Mouse (Mus musculus) midbrain, embryonic 11.5 days (tissue): ENCODE measurements around the gene Aif1. TPM values are rescaled to one million over a fixed set of nuclear protein-coding genes. Genes with fewer than 3 reads are reported as not detected.

Experiments used
- ATAC-seq: fragments of 200-750 bp; cut with Nextera tagmentation; 2 replicates; pipeline ENCODE4 v1.8.0; 2017; ENCODE audit warnings: moderate TSS enrichment, moderate library complexity; ENCODE audit not compliant: low FRiP score
- DNase-seq: peaks from one replicate; pipeline ENCODE4 v3.0.0; 2015; ENCODE audit warnings: low spot score; ENCODE audit errors: missing footprints
- H3K27ac ChIP-seq: fragments of 300-500 bp; sonication (generic); 2 replicates; pipeline ENCODE4 v1.5.1; 2014; ENCODE audit warnings: low read depth, low read length
- H3K27me3 ChIP-seq: fragments of 300-500 bp; sonication (generic); 2 replicates; pipeline ENCODE4 v1.6.1; 2014; ENCODE audit warnings: mild to moderate bottlenecking, low read length, moderate library complexity, mixed read lengths; ENCODE audit not compliant: control insufficient read depth, insufficient read depth
- H3K36me3 ChIP-seq: fragments of 300-500 bp; sonication (generic); 2 replicates; pipeline ENCODE4 v1.6.1; 2014; ENCODE audit warnings: mild to moderate bottlenecking, low read length, moderate library complexity, mixed read lengths; ENCODE audit not compliant: control insufficient read depth, insufficient read depth
- H3K4me1 ChIP-seq: fragments of 300-500 bp; sonication (generic); 2 replicates; pipeline ENCODE4 v1.6.1; 2014; ENCODE audit warnings: low read length; ENCODE audit not compliant: control insufficient read depth, insufficient read depth
- H3K4me2 ChIP-seq: fragments of 300-500 bp; sonication (generic); 2 replicates; pipeline ENCODE4 v1.6.1; 2014; ENCODE audit warnings: mild to moderate bottlenecking, moderate library complexity
- H3K4me3 ChIP-seq: fragments of 300-500 bp; sonication (generic); 2 replicates; pipeline ENCODE4 v1.5.1; 2014; ENCODE audit warnings: low read depth, low read length
- H3K9ac ChIP-seq: fragments of 300-500 bp; sonication (generic); 2 replicates; pipeline ENCODE4 v1.6.1; 2014; ENCODE audit warnings: low read length
- H3K9me3 ChIP-seq: fragments of 300-500 bp; sonication (generic); 2 replicates; pipeline ENCODE4 v1.6.1; 2016; ENCODE audit warnings: low read length; ENCODE audit not compliant: control insufficient read depth
- WGBS: fragments of 180-500 bp; shearing (Covaris S2); extraction: QIAGEN DNeasy Blood & Tissue Kit; methylation state at CpG from one replicate; pipeline ENCODE4 v1.1.7; 2014; 5-methylcytosine and 5-hydroxymethylcytosine counted together
- polyA plus RNA-seq: library from polyadenylated mRNA; unstranded; fragments of >200 nt; fragmentation: Nextera tagmentation; extraction: Ambion mirVana; gene quantifications from 2 replicates; pipeline ENCODE4 v1.2.1, GENCODE M21; 2014

Gene Aif1
- polyA plus RNA-seq, 1 experiment from 2014 or later: 8.4 TPM

DNA sequence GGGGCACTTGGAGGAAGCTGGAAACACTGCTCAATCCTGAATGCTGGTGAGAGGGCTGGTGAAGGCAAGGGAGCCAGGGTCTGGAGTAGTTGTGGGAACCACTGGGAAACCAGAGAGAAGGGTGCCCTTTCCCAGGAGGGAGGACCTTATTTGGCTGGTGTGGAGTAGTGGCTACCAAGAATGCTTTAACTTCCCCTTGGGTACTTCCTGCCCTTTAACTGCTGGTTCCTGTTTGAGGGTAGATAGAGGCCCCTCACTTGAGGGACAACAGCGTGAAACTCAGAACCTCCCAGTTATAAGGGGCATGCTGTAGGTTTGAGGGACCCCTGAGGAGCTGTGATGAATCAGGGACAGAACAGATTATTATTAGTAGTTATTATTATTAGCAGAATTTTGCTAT lies 13.3 kb upstream of the Aif1 start:
- Histone ChIP-seq H3K27ac (no peak overlapping the region), H3K4me2 (no peak overlapping the region), H3K27me3 (peaks cover 1% of the 10 kb centered on the region; the same call in 1 of the 2 replicates), H3K36me3 (no peaks in the 10 kb centered on the region), H3K9me3 (no peaks in the 10 kb centered on the region), H3K9ac (no peak overlapping the region), H3K4me3 (no peak overlapping the region), H3K4me1 (peaks cover 6% of the 10 kb centered on the region; the same call in 1 of the 2 replicates)
- WGBS: 82% methylated on average over 1 of the region's 1 CpGs
- DNase-seq (no peak), ATAC-seq (no peak)

DNA sequence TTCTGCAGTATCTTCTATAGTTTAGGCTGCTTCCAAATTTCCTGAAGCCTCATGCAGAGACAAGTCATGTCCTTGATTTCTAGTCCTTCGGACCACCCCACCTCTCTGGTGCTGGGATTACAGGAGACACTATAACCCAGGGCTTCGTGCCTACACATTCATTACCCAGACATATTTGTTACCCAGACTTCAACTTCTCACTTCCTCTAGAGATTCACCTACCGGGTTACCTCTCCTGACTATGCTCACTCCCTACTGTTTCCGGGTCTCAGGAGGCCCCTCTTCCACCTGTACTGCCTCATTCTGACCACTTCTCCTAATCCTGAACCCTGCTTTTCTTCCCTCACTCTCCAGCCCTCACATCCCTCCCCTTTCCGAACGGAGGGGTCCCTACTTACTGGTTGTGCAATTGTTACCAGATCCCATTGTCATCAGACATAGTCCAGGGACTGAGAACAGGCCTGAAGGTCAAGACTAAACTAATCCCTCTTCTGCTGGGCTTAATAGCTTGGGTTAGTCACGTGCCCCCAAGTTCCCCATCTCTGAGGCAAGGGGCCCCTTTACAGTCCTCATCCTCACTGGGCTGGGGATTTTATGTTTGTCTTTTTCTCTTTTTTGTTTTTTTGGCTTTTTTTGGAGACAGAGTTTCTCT lies 12.2 kb upstream of the Aif1 start, which contains the start of gene Lst1:
Gene Lst1, minus strand, starts transcription at position 481 of the 652 bp plus-strand sequence.
- Histone ChIP-seq H3K36me3 (no peaks in the 10 kb centered on the region), H3K4me3 (no peak within 1 kb of the TSS), H3K27ac (no peak within 1 kb of the TSS), H3K9me3 (no peaks in the 10 kb centered on the region), H3K4me1 (peaks cover 6% of the 10 kb centered on the region; the same call in 1 of the 2 replicates), H3K27me3 (no peaks in the 10 kb centered on the region), H3K4me2 (no peak within 1 kb of the TSS), H3K9ac (no peak within 1 kb of the TSS)
- WGBS: 68% methylated on average over 7 of the region's 7 CpGs
- DNase-seq (no peak), ATAC-seq (no peak)

- no peak for ATAC-seq
- Histone ChIP-seq H3K27me3 (no peaks in the 10 kb centered on the region), H3K27ac (no peak overlapping the region), H3K4me1 (peaks cover 6% of the 10 kb centered on the region; the same call in 1 of the 2 replicates), H3K36me3 (no peaks in the 10 kb centered on the region), H3K4me3 (no peak overlapping the region), H3K9ac (no peak overlapping the region), H3K4me2 (no peak overlapping the region), H3K9me3 (no peaks in the 10 kb centered on the region)
- DNase-seq: no peak
- 88% methylated on average over 4 of the region's 4 CpGs for WGBS
Measured at GRCm38 (mm10) chr17:35187345-35187744, 11.5 kb upstream of the Aif1 start.

GRCm38 (mm10) chr17:35186681-35187080 lies 10.8 kb upstream of the Aif1 start:
- Histone ChIP-seq H3K4me2 (peak overlapping the region; percentile 45; the same call in 1 of the 2 replicates), H3K27ac (no peak overlapping the region), H3K36me3 (no peaks in the 10 kb centered on the region), H3K9me3 (no peaks in the 10 kb centered on the region), H3K4me3 (no peak overlapping the region), H3K9ac (no peak overlapping the region), H3K4me1 (peaks cover 6% of the 10 kb centered on the region; the same call in 1 of the 2 replicates), H3K27me3 (no peaks in the 10 kb centered on the region)
- 0% methylated on average over 4 of the region's 4 CpGs for WGBS
- DNase-seq: peak; percentile 90
- peak; percentile 19; the same call in 1 of the 2 replicates for ATAC-seq

- peak; percentile 97 for DNase-seq
- 4% methylated on average over 17 of the region's 18 CpGs for WGBS
Measured at GRCm38 (mm10) chr17:35185639-35186611, 10.1 kb upstream of the Aif1 start.

DNA sequence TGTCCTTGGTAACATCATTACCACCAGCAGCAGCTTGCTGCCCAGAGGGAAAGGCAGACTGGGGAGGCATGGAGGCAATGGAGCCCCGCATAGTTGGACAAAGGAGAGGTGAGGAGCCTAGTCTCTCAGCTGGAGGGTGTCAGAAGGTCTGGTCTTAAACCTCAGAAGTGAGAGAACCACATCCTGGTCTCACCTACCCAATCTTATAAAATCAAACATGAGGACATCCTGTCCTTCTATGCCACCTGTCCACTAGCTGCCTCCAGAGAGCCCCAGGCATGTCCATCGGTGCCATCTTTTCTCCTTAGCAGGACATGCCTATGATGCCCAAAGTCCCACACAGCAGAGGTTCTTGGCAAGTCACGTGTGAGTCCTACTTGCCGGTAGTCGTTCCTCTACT lies 4.2 kb upstream of the Aif1 start:
- Histone ChIP-seq H3K9me3 (no peaks in the 10 kb centered on the region), H3K4me1 (no peaks in the 10 kb centered on the region), H3K27ac (no peak overlapping the region), H3K27me3 (no peaks in the 10 kb centered on the region), H3K9ac (no peak overlapping the region), H3K36me3 (no peaks in the 10 kb centered on the region), H3K4me3 (no peak overlapping the region), H3K4me2 (no peak overlapping the region)
- ATAC-seq (no peak), DNase-seq (no peak)
- WGBS: 91% methylated on average over 5 of the region's 5 CpGs

More at GRCm38 (mm10) chr17:35185639-35186611, 10.1 kb upstream of the Aif1 start:
- Histone ChIP-seq H3K27me3 (no peaks in the 10 kb centered on the region), H3K9me3 (no peaks in the 10 kb centered on the region), H3K36me3 (no peaks in the 10 kb centered on the region), H3K4me3 (peak overlapping the region; percentile 24), H3K9ac (peak overlapping the region; percentile 47), H3K4me2 (peak overlapping the region; percentile 45), H3K4me1 (peaks cover 6% of the 10 kb centered on the region; the same call in 1 of the 2 replicates), H3K27ac (no peak overlapping the region)
- ATAC-seq: 0 out of 2 replicates have a peak, but pooled peaks have one; percentile 48

DNA sequence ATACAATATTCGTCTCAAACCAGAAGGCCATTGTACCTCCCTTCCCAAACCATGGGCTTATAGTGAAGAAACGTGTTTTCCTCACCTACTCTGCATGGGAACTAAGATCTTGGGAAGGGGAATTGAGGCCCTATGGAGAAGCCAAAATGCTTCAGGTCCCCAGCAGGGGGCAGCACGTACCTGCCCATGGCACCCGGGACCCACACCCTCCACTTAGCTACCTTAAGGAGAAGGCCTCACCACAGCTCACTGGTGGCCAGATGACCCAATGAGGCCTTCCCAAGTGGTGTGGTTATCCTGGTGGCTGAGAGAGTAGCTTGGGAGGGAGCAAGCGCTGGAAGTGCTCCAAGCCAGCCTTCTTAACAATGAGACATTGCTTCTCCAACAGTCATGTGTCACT lies 2.7 kb upstream of the Aif1 start:
- Histone ChIP-seq H3K4me1 (no peaks in the 10 kb centered on the region), H3K4me3 (no peak overlapping the region), H3K4me2 (no peak overlapping the region), H3K9ac (no peak overlapping the region), H3K36me3 (no peaks in the 10 kb centered on the region), H3K9me3 (no peaks in the 10 kb centered on the region), H3K27ac (no peak overlapping the region), H3K27me3 (no peaks in the 10 kb centered on the region)
- DNase-seq: peak; percentile 96
- ATAC-seq: 0 out of 2 replicates have a peak, but pooled peaks have one; percentile 44
- 17% methylated on average over 5 of the region's 5 CpGs for WGBS

DNA sequence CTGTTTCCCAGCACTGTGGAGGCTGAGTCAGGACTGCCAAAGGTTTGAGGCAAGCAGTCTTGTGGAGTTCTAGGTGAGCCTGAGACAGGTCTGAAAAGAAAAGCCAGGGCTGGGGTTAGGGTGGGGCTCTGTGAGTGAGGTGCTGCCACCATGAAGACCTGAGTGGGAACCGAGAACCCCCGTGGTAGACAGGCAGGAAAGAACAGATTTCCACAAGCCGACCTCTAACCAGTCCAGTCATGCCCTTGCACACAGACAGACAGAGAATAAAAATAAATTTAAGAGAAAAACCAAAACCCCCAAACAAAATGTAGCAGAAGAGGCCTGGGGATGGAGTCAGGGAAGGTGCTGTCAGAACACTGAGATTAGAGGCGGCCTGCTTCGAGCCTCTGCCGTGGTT lies 486 bp downstream of the Aif1 start:
- H3K4me1 ChIP-seq: no peaks in the 10 kb centered on the region
- H3K27ac ChIP-seq: no peak overlapping the region
- H3K9ac ChIP-seq: no peak overlapping the region
- no peaks in the 10 kb centered on the region for H3K27me3 ChIP-seq
- ATAC-seq: no peak
- WGBS: 63% methylated on average over 6 of the region's 6 CpGs
- no peaks in the 10 kb centered on the region for H3K9me3 ChIP-seq
- no peak overlapping the region for H3K4me3 ChIP-seq
- DNase-seq: no peak
- H3K36me3 ChIP-seq: no peaks in the 10 kb centered on the region
- no peak overlapping the region for H3K4me2 ChIP-seq
